Mouse (Mus musculus) hindbrain, postnatal 0 days (tissue): ENCODE data around the gene Btbd9. TPM values are rescaled to one million over a fixed set of nuclear protein-coding genes. Genes with fewer than 3 reads are reported as not detected.
A peak's percentile ranks its signal among the peaks of the same experiment; 100 is the strongest.

Experiments
- ATAC-seq: fragments of 200-750 bp; cut with Nextera tagmentation; 2 replicates; pipeline ENCODE4 v1.8.0; 2017; ENCODE audit warnings: mild to moderate bottlenecking, moderate TSS enrichment, moderate library complexity
- DNase-seq: peaks from one replicate; pipeline ENCODE4 v3.0.0-alpha.2; 2015; ENCODE audit warnings: low spot score
- H3K27ac ChIP-seq: fragments of 300-500 bp; sonication (generic); 2 replicates; pipeline ENCODE4 v1.5.1; 2014; ENCODE audit warnings: mild to moderate bottlenecking
- H3K27me3 ChIP-seq: fragments of 300-500 bp; sonication (generic); 2 replicates; pipeline ENCODE4 v1.6.1; 2014; ENCODE audit warnings: low read length, mixed read lengths; ENCODE audit not compliant: insufficient read depth
- H3K36me3 ChIP-seq: fragments of 300-500 bp; sonication (generic); 2 replicates; pipeline ENCODE4 v1.6.1; 2014; ENCODE audit warnings: low read length, mixed read lengths; ENCODE audit not compliant: insufficient read depth
- H3K4me1 ChIP-seq: fragments of 300-500 bp; sonication (generic); 2 replicates; pipeline ENCODE4 v1.6.1; 2014; ENCODE audit warnings: antibody characterized with exemption, low read length, mixed read lengths; ENCODE audit not compliant: insufficient read depth
- H3K4me2 ChIP-seq: fragments of 300-500 bp; sonication (generic); 2 replicates; pipeline ENCODE4 v1.6.1; 2014; ENCODE audit warnings: low read depth, mild to moderate bottlenecking, low read length, moderate library complexity, mixed read lengths
- H3K4me3 ChIP-seq: fragments of 300-500 bp; sonication (generic); 2 replicates; pipeline ENCODE4 v1.5.1; 2014; ENCODE audit warnings: low read length
- H3K9ac ChIP-seq: fragments of 300-500 bp; sonication (generic); replicated peaks from 2 replicates; pipeline ENCODE4 v1.6.1; 2014; ENCODE audit warnings: mild to moderate bottlenecking, low read length, moderate library complexity, mixed read lengths
- H3K9me3 ChIP-seq: fragments of 300-500 bp; sonication (generic); 2 replicates; pipeline ENCODE4 v1.6.1; 2016; ENCODE audit warnings: low read length, mixed read lengths
- CTCF ChIP-seq: IDR thresholded peaks from 2 replicates; pipeline ENCODE4 v1.5.1; 2016; ENCODE audit warnings: antibody characterized with exemption, control low read depth, low read depth
- WGBS: fragments of 180-500 bp; shearing (Covaris S2); extraction: QIAGEN DNeasy Blood & Tissue Kit; methylation state at CpG from one replicate; pipeline ENCODE4 v1.1.7; 2014; 5-methylcytosine and 5-hydroxymethylcytosine counted together
- polyA plus RNA-seq: library from polyadenylated mRNA; unstranded; fragments of >200 nt; fragmentation: Nextera tagmentation; extraction: Ambion mirVana; gene quantifications from 2 replicates; pipeline ENCODE4 v1.2.1, GENCODE M21; 2015
- total RNA-seq: library from RNA; depleted of rRNA; stranded (reverse); fragments of >200 nt; gene quantifications from 2 replicates; pipeline ENCODE4 v1.2.3, GENCODE M21; 2014

Btbd9 gene
- total and polyA plus RNA-seq, 2 experiments from 2014 or later = 67.7 to 122 TPM

- ATAC-seq (no peak), DNase-seq (no peak)
- Histone ChIP-seq H3K27ac (no peak overlapping the region), H3K4me3 (no peak overlapping the region), H3K36me3 (no peaks in the 10 kb centered on the region), H3K4me2 (no peak overlapping the region), H3K4me1 (no peaks in the 10 kb centered on the region), H3K9ac (no peak overlapping the region), H3K9me3 (no peaks in the 10 kb centered on the region), H3K27me3 (no peaks in the 10 kb centered on the region)
- WGBS = 96% methylated on average over 5 of the region's 5 CpGs
- TF ChIP-seq CTCF = no peak
These were observed 33.7 kb upstream of the Btbd9 start for GRCm38 (mm10) chr17:30609980-30610307.

- DNase-seq = no peak
- H3K36me3 ChIP-seq = no peaks in the 10 kb centered on the region
- H3K4me2 ChIP-seq = no peak overlapping the region
- H3K9me3 ChIP-seq = no peaks in the 10 kb centered on the region
- H3K4me3 ChIP-seq = no peak overlapping the region
- no peak overlapping the region for H3K9ac ChIP-seq
- 82% methylated on average over 16 of the region's 16 CpGs for WGBS
- H3K4me1 ChIP-seq = no peaks in the 10 kb centered on the region
- ATAC-seq = no peak
- TF ChIP-seq CTCF = no peak
- no peak overlapping the region for H3K27ac ChIP-seq
- no peaks in the 10 kb centered on the region for H3K27me3 ChIP-seq
These were observed 33.2 kb upstream of the Btbd9 start for GRCm38 (mm10) chr17:30609305-30609979.

- Histone ChIP-seq H3K4me3 (no peak overlapping the region), H3K4me1 (no peaks in the 10 kb centered on the region), H3K27me3 (no peaks in the 10 kb centered on the region), H3K27ac (no peak overlapping the region), H3K9me3 (no peaks in the 10 kb centered on the region), H3K4me2 (no peak overlapping the region), H3K36me3 (no peaks in the 10 kb centered on the region), H3K9ac (no peak overlapping the region)
- DNase-seq (peak; percentile 14), ATAC-seq (no peak)
- WGBS = 46% methylated on average over 8 of the region's 8 CpGs
- TF ChIP-seq CTCF = no peak
These were observed 31.7 kb upstream of the Btbd9 start for GRCm38 (mm10) chr17:30607909-30608495.

GRCm38 (mm10) chr17:30607330-30607729, 31.0 kb upstream of the Btbd9 start:
- no peak for DNase-seq
- H3K27me3 ChIP-seq = no peaks in the 10 kb centered on the region
- WGBS = 86% methylated on average over 7 of the region's 7 CpGs
- H3K4me3 ChIP-seq = no peak overlapping the region
- no peaks in the 10 kb centered on the region for H3K9me3 ChIP-seq
- H3K27ac ChIP-seq = no peak overlapping the region
- no peak for TF ChIP-seq CTCF
- ATAC-seq = no peak
- no peaks in the 10 kb centered on the region for H3K4me1 ChIP-seq
- H3K9ac ChIP-seq = no peak overlapping the region
- H3K4me2 ChIP-seq = no peak overlapping the region
- no peaks in the 10 kb centered on the region; the same call in 1 of the 2 replicates for H3K36me3 ChIP-seq

- H3K4me2 ChIP-seq = no peak overlapping the region
- TF ChIP-seq CTCF = no peak
- WGBS = 89% methylated on average over 8 of the region's 8 CpGs
- H3K27me3 ChIP-seq = no peaks in the 10 kb centered on the region
- no peak for ATAC-seq
- peaks cover 3% of the 10 kb centered on the region; the same call in 1 of the 2 replicates for H3K36me3 ChIP-seq
- H3K4me3 ChIP-seq = no peak overlapping the region
- H3K4me1 ChIP-seq = no peaks in the 10 kb centered on the region
- no peak overlapping the region for H3K9ac ChIP-seq
- no peaks in the 10 kb centered on the region for H3K9me3 ChIP-seq
- DNase-seq = no peak
- no peak overlapping the region for H3K27ac ChIP-seq
These were observed 30.4 kb upstream of the Btbd9 start for GRCm38 (mm10) chr17:30606634-30607081.

GRCm38 (mm10) chr17:30606206-30606605, 29.9 kb upstream of the Btbd9 start:
- ATAC-seq = no peak
- WGBS = 85% methylated on average over 11 of the region's 11 CpGs

GRCm38 (mm10) chr17:30605001-30605400, 28.7 kb upstream of the Btbd9 start:
- TF ChIP-seq CTCF = no peak
- H3K27ac ChIP-seq = no peak overlapping the region
- H3K9me3 ChIP-seq = no peaks in the 10 kb centered on the region
- no peak overlapping the region for H3K4me2 ChIP-seq
- no peaks in the 10 kb centered on the region for H3K27me3 ChIP-seq
- H3K36me3 ChIP-seq = peaks cover 4% of the 10 kb centered on the region; the same call in 1 of the 2 replicates
- 93% methylated on average over 5 of the region's 5 CpGs for WGBS
- no peak overlapping the region for H3K9ac ChIP-seq
- no peak overlapping the region for H3K4me3 ChIP-seq
- DNase-seq (no peak), ATAC-seq (no peak)
- no peaks in the 10 kb centered on the region for H3K4me1 ChIP-seq

More at GRCm38 (mm10) chr17:30606206-30606605, 29.9 kb upstream of the Btbd9 start:
- no peak overlapping the region for H3K9ac ChIP-seq
- no peaks in the 10 kb centered on the region for H3K9me3 ChIP-seq
- no peak overlapping the region for H3K4me2 ChIP-seq
- peaks cover 4% of the 10 kb centered on the region; the same call in 1 of the 2 replicates for H3K36me3 ChIP-seq
- H3K27me3 ChIP-seq = no peaks in the 10 kb centered on the region
- no peaks in the 10 kb centered on the region for H3K4me1 ChIP-seq
- no peak overlapping the region for H3K4me3 ChIP-seq
- DNase-seq = no peak
- TF ChIP-seq CTCF = no peak
- H3K27ac ChIP-seq = no peak overlapping the region
